Mouse (Mus musculus): ENCODE measurements around the gene Ccdc149. TPM values are rescaled to one million over a fixed set of nuclear protein-coding genes. Genes with fewer than 3 reads are reported as not detected.

The Ccdc149 gene
- total RNA-seq, 4 experiments from 2014 or later = 0.41 to 1.7 (median 1.2) TPM

DNA sequence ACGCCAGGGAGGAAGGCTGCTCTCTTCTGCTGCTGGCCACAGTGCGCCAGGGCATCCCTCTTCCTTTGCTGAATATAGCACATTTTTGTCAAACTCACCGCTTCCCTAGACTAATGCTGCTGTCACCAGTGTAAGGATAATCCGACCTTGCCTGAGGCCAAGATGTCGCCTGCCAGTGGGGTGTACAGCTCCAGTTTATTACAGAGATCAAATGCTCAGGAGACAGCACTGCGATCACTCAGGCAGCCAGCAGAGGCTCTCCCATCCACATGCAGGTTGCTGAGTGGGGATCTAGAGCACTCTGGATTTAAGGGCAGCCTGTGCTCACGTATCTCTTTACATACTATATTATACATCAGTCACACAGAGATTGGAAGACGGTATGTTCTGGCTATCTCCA is 22.1 kb downstream of the Ccdc149 start:
- DNase-seq (ENCODE audit: low spot score in 2 of 2) = no peak

DNA sequence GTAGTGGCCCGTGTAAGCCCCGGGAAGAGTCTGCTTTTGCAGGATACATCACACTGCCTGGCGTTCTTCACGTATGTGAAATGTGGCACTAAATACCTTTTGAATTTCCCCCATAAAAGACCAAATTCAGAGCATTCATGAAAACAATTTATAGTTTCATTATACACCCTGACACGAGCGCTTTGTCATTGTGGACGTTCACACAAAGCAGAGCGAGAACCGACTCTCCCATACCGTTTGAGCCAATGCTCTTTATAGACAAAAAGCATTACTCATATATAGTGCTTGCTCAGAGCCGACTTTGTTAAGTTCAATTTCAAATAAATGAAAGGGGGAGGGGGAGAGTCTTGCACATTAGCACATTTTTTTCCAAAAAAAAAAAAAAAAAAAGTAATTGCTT is 31.0 kb downstream of the Ccdc149 start:
- no peak for DNase-seq (ENCODE audit: low spot score in 2 of 2)

DNA sequence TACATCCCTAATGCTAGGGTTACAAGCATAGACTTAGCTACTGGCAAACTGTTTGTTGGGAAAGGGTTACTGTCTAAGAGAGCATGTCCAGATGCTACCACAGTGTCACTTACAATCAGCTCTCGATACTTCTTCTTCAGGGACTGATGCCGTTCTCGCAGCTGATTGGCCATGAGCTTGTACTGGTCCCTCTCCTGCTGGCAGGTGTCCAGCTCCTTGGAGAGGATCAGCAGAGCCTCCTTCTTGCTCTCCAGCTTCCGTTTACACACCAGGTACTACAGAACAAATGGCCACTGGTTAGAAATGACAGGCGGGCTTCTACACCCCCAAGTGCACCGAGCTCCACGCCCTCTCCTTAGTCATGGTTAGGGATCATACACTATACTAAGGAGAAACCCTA is 32.4 kb downstream of the Ccdc149 start:
- no peak for DNase-seq (ENCODE audit: low spot score in 2 of 2)

DNA sequence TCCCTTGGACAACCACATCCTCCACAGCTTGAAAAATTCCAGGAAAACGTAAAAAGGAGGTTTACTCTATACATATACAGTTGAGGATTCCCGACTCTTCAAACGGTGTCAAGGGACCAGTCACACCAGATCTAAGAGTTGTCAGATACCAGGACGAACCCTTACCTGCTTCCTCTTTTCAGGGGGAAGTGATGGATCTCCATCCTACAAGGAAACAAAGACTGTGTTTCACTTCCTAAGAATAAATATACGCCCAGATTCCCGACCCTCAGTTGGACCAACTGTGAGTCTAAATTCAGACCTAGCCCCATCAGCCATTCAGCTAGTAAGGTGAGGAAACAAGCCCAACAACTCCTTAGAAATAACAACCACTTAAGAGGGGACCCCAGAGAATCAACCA is 35.8 kb downstream of the Ccdc149 start:
- DNase-seq (ENCODE audit: low spot score in 2 of 2) = no peak

DNA sequence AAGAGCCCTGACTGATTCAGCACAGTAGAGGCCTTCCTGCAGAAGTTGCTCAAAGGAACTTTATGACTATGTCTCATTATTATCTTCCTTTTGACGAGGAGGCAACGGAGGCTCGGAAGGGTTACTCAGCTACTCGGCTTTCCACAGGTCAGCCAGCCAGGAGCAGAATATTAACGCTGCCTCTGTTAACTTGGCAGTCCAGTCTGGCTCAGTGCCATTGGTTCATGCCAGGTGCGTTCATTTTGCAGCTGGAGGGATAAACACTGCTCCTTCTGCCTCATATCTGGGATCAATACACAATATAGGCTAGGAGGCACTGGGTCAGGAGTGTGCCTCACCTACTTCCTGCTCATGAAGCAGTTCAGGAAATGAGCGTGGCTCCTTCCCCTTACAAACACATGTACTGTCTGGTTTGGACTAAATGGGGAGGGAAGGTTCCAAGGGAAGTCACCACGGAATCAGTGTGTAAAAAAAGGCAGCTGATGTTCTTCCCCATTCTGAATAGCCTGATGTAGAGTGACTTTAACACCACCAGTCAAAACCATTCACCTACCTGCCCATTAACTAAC is 40.0 kb downstream of the Ccdc149 start:
- DNase-seq (ENCODE audit: low spot score in 2 of 2) = no peak

DNA sequence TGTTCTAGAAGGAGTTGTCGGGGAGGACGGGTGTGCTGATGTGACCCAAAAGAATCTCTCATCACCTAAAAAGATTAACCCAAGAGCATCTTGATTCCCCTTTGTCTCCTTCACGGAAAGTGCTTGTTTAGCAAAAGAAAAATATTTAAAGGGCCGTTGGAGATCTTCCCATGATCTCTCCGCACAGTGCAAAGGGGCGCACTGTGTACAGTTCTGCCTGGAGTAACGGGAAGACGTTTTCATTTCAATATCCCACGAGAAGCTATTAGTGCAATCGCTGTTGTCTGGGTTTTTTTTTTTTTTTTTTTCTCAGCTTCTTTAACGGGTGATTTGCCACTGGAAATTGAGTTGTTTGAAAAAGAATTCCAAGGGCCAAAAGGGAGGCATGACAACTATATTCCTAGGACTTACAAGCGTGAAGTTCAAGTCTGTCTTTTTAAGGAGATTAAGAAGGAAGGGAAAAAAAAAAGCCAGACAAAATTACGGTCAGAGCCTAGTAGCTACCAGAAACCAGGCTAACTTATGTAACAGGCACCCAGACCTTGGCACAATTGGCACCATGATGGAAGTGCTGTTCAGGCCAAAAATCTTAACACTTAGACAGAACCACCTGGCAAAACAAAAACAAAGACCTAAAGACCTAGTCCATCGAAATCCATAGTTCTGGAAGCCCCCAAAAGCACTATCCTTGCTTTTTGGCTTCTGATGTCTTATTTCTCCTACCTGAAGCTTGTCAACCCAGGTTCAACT is 41.4 kb downstream of the Ccdc149 start:
- DNase-seq (ENCODE audit: low spot score in 2 of 2) = no peak

DNA sequence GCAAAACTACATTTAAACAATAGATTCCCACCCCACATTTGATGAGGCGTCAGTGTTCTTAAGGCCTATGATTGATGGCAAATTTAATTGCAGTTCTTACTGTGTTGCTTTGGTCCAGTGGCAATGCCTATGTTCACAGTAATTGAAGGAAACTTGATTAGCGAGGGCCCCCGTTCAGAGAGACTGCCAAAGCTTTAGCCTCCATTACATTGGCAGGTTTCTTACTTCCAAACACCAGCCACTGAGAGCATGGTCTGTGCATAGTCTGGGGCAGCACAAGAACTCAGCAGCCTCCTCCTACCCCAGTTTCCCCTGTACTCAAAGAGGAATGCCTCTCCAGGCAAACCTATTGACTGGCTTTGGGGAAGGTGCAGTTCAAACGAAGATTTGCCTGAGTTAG is 42.7 kb downstream of the Ccdc149 start:
- no peak for DNase-seq (ENCODE audit: low spot score in 2 of 2)

DNA sequence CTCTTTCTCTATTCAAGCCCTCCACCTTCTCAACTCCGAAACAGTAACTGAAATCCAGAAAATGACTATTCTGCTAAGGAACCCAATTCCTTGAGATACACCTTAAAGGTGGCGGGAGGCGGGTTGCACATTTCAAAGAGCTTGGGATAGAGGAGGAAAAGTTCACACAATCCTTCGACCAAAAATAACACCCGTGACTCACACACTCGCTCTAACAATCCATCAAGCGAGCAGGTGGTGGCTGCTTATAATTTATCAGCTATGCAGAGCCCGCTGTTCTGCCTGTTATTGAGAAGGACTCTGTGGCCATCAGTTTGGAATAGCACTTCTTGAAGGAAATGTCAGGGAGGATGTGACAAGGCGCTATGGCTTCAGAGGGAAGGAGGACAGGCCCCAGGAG is 45.5 kb downstream of the Ccdc149 start:
- no peak for DNase-seq (ENCODE audit: low spot score in 2 of 2)

DNA sequence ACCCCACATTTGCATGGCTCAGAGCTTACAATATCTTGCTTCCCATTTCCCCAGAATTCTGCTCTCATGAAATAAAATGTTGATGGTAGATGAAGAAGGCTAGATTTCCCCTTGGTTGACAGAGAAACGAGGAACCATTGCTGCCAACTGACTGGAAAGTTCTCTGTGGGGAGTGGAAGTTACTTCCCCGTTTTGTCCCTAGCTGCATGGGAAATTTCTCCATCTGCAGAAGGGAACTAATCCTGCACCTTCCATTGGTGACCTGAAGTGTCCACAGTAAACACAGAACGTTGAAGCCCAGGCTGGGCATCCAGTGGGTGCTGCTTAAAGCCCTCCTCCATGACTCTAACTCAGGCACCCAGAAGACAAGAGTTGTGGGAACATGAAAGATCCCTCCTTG is 47.4 kb downstream of the Ccdc149 start:
- DNase-seq (ENCODE audit: low spot score in 2 of 2) = no peak

DNA sequence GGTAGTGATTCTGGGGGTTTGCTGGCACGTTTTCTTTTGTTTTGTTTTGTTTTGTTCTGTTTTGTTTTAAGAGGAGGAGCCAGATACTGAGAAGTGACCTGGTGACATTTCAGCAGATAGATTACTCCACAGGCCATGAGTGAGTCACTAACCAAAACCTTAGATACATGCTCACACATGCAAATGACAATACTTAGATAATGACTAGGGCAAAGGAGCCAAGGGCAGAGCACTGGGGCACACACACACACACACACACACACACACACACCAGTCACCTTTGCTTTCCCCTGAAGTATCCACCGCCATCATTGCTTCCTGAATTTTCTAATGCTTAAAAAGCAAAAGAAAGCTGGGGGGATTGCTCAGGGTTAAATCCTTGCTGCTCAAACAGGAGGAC is 54.8 kb downstream of the Ccdc149 start:
- no peak for DNase-seq (ENCODE audit: low spot score in 2 of 2)

DNA sequence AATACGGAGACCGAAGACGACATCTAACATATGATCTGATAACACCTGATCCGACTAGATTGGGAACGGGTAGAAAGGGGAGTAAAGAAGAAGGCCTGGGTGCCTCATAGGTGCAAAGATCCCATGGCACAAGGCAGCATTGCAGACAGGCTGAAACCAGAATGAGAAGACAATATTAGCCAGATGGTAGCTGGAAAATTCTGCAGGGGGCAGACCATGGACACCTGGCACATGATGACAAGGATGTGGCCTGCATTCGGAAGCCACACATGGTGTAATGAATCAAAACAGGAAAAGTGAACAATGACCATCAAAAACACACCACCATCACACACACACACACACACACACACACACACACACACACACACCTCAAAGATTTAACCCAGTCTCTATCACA is 55.4 kb downstream of the Ccdc149 start:
- DNase-seq (ENCODE audit: low spot score in 2 of 2) = no peak

DNA sequence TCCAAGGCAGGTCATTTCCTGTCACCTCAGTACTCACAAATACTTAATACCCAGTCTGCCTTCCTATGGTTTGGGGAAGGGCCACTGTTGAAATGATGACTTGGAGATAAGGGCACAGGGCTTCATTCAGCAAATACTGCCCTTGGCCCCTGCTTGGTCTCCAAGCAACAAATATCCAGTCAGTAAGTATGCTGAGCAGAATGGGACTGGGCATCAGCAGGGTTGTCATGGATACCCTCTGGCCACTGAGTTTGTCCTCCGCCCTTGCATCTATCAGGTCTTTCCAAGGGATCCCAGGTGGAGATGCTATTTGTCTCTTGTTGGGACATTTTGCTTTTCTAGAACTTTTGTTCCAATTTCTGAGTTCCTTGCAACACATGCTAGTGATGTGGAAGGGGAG is 56.1 kb downstream of the Ccdc149 start:
- no peak for DNase-seq (ENCODE audit: low spot score in 2 of 2)

DNA sequence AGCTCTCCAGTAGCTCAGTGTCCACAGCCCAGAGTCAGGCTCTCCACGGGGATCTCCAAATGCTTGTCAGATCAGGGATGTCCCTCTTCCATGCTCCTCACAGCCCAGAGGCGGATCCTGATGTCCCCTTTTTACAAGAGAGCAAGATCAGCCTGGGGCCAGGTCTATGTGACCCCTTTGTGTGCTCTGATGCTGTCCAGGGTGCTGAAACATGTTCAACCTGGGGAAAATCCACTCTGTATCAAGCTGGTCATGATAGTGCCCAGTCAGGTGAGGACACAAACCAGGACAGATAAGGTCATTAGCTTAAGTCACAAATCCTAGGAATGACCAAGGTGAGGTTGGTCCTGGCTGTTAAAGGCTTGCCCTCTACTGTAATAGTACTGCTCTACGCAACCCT is 59.8 kb downstream of the Ccdc149 start:
- DNase-seq (ENCODE audit: low spot score in 2 of 2) = no peak

DNA sequence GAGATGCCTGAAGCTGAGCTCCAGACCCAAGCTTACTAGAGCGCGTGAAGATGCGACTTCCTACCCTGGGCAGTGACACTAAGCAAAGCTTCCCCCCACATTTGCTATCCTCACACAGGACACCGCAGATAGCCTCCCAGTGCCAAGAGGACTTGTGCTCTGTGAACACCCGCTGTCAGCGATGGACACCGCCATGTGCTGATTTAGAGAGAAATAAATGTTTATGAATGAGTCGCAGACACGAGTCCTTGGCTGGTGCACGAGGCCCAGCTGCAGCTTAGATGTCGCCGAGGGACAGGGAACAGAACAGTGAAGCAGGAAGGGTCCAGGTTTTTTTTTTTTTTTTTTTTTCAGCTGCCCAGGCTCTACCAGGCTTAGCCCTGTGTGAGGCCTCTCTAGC is 61.1 kb downstream of the Ccdc149 start:
- DNase-seq (ENCODE audit: low spot score in 2 of 2) = no peak

DNA sequence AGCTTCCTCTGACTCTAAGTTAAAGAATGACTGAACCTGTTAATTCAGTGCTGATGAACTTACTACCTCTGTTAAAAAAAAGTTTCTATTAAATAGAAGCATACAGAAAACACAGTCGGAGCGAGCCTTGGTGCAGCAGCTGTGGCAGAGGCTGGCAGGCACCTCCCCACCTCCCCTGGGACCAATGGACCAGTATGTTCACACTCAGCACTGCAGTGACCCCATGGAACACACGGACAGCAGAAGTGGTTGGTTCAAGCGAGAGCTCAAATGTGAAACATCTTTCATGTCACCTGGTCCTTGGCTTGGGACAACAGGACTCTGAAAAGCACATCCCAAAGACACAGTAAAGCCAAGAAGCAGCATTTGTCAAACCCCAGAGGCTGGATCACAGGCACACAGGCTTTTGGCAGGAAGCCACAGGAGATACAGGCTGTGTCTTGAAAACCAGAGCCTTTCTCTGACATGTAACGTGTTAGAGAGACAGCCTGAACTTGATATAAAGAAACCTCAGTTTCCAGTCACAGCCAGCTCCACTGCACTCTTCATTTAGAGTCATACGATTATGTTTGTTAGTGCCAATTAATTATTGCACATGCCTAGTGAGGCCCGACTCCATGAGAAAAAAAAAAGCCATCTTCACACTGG is 62.5 kb downstream of the Ccdc149 start:
- no peak for DNase-seq (ENCODE audit: low spot score in 2 of 2)

DNA sequence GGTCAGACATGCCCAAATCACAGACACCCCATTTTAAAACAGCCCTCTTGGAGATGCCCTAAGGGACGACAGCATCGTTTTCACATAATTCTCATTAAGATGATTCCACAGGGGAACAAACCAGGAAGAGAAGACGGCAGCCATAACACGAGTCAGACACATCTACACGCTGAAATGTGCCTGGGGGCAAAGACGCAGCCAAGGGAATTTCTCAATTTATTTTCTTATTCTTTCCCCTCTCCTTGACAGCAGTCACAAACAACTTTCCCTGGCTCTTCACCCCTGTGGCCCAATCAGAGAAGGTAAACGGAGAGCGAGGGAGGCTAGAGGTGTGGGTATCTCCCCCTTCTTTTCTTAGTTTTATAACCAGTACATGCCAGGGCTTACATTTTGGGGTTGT is 66.9 kb downstream of the Ccdc149 start:
- DNase-seq (ENCODE audit: low spot score in 2 of 2) = no peak

DNA sequence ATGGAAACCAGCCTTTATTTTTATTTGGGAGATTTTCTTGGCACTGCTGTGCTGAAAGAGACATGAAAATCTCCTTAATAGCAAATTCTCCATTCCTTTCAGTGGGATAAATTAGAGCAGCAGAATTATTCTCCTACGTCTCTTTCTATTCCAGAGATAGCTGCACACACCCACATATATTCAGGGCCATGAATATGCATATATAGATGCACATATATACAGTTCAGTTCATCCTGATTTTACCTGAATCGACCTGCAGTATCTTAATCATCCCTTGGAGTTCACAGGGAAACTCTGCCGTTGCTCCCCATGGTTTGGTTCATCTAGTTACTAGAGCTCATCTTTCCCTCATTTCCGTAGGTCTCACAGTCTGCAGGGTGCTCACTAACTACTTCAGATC is 77.6 kb downstream of the Ccdc149 start:
- DNase-seq (ENCODE audit: low spot score in 2 of 2) = no peak

DNA sequence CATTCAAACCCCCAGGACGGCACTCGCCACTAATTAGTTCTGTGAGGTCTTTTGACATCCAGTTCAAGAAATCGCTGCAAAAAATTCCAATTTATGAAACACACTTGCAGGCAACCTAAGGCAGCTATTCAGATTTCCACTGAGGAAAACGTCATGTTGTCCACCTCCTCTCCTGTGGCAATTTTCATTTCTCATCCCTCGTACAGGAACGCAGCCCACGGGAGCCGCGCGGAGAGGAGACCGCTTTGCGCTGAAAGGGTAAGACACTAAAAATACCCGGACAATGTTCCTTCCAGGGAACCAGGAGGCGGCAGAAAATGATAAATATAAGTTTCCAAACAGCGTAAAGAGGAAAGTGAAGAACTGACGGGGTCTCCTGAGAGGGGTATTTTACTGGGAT is 79.8 kb downstream of the Ccdc149 start:
- DNase-seq (ENCODE audit: low spot score in 2 of 2) = no peak

DNA sequence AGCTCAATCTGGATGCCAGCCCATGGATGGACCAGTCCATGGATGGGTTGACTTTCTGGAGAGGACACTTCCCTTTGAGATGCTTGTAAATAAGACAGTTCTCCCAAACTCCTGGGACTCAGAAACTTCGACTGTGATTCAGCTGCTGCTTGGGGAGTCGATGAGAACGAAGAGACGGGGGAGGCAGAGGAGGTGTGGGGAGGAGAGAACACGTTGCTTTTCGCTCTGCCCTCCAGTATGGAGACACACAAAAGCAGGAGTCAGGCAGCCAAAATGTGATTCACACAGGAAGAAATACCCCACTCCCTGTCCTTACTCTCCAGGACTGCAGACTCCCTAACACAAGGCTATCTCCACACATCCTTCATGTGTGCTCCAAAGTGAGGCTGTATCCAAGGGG is 80.9 kb downstream of the Ccdc149 start:
- DNase-seq (ENCODE audit: low spot score in 2 of 2) = no peak

DNA sequence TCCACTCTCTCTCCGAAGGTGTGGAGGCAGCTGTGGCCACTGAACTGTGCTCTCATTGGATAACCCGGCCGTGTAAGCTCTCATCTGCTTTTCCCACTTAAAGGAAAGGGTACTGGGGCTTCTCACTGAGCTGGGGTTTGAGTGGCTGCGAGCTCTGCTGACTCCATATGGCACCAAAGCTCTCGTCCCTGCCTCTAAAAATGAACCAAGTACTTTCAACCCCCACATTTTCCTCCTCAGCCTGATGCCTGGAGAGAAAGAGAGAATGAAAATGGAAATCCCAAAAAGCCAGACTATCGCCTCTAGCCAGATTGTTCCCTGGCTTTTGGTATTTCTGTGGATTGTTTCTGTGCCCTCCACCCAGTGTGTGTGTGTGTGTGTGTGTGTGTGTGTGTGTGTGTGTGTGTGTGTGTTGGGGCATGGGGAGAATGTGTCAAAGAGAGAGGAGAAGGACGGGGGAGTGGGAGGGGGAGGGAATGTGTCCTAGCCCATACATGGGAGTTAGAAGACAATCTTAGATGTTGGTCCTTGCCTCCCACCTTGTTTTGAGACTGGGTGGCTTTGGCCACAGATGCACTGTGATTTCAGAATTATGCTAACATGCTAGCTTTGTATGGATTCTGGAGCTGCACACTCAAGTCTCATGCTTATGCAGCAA is 83.1 kb downstream of the Ccdc149 start:
- no peak for DNase-seq (ENCODE audit: low spot score in 2 of 2)

DNA sequence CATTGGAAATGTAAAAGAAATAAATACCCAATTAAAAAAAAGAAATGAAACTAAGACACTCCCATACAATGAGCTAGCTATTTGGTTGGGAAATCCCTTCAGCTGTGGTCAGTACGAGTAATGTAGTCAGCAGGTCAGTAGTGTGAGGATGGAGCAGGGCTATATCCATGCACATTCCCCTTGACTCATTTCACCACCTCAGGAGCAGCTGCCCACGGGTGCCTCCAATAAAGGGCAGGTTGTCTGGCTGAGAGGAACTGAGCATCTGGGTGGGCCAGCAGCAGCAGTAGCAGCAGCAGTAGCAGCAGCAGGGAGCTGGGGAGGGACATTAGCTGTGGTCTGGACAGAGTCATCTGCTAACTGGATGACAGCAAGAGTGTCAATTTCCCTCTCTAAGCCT is 85.3 kb downstream of the Ccdc149 start:
- DNase-seq (ENCODE audit: low spot score in 2 of 2) = no peak

DNA sequence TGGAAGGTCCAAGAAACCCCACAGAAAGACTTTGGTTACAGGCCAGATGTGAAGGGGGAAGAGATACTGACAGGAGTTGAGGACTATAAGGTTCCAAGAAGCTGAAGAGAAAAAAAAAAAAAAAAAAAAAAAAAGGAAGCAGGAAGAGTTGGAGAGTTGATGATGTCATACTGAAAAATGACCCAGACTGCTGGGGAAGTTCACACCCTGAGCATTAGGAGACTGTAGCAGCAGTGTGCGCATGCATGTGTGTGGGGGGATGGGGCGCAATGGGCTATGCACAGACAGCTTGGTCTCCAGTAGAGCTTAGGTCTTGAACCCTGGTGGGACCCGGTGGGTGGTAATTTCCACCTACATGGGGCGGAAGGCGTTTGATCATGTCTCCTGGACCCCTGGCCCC is 87.6 kb downstream of the Ccdc149 start:
- DNase-seq (ENCODE audit: low spot score in 2 of 2) = no peak

DNA sequence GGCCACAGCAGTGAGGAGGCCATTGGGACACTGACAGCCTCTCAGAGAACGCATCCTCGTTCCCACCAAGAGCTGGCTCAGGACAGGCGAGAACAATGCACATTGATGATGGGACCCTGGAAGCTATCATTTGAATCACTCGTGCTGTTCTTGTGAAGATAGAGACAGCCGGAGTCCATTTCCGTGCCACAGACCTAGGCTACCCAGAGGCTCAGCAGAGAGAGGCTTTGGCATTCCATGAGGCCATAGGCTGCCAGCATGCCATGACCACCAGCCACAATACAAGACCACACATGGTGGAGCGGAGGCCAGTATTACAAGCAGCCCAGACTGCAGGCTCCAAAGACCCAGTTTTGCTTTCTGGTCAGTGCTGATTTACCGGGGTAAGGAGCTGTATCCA is 88.5 kb downstream of the Ccdc149 start:
- no peak for DNase-seq (ENCODE audit: low spot score in 2 of 2)
